Mouse (Mus musculus) E14TG2a.4 (cell line): ENCODE results near the gene Cox4i2.

Experiments
- H3K27me3 ChIP-seq: 2 replicates; pipeline ENCODE4 v1.6.1; 2014; ENCODE audit warnings: low read length, control low read depth; ENCODE audit not compliant: insufficient read depth
- H3K36me3 ChIP-seq: 2 replicates; pipeline ENCODE4 v1.6.1; 2014; ENCODE audit warnings: low read length, control low read depth; ENCODE audit not compliant: insufficient read depth
- H3K4me1 ChIP-seq: replicated peaks from 2 replicates; pipeline ENCODE4 v1.6.1; 2014; ENCODE audit warnings: low read depth, low read length, control low read depth
- H3K4me3 ChIP-seq: replicated peaks from 2 replicates; pipeline ENCODE4 v1.5.1; 2014; ENCODE audit warnings: mild to moderate bottlenecking, low read length
- H3K9me3 ChIP-seq: 2 replicates; pipeline ENCODE4 v1.6.1; 2014; ENCODE audit warnings: low read length, control low read depth
- CTCF ChIP-seq: conservative IDR thresholded peaks from 2 replicates; pipeline ENCODE4 v1.5.1; 2014; ENCODE audit warnings: low read length
- NANOG ChIP-seq: IDR thresholded peaks from 2 replicates; pipeline ENCODE4 v1.6.1; 2014; ENCODE audit warnings: borderline replicate concordance, low read length, mixed read lengths
- POU5F1 ChIP-seq: IDR thresholded peaks from 2 replicates; pipeline ENCODE4 v1.6.1; 2014; ENCODE audit warnings: low read length, borderline replicate concordance

Cox4i2 gene

GRCm38 (mm10) chr2:152781031-152781711, 27.2 kb downstream of the Cox4i2 start:
- Histone ChIP-seq H3K9me3 (no peaks in the 10 kb centered on the region), H3K4me1 (peaks cover 60% of the 10 kb centered on the region), H3K27me3 (no peaks in the 10 kb centered on the region), H3K36me3 (peaks cover 52% of the 10 kb centered on the region), H3K4me3 (no peak overlapping the region)
- TF ChIP-seq CTCF (no peak), POU5F1 (no peak), NANOG (no peak)

GRCm38 (mm10) chr2:152782656-152783055, 28.7 kb downstream of the Cox4i2 start:
- TF ChIP-seq CTCF (no peak), NANOG (no peak), POU5F1 (no peak)
- no peak overlapping the region for H3K4me3 ChIP-seq
- H3K9me3 ChIP-seq: peaks cover 6% of the 10 kb centered on the region; the same call in 1 of the 2 replicates
- peaks cover 53% of the 10 kb centered on the region for H3K4me1 ChIP-seq
- peaks cover 52% of the 10 kb centered on the region for H3K36me3 ChIP-seq
- no peaks in the 10 kb centered on the region for H3K27me3 ChIP-seq

GRCm38 (mm10) chr2:152783241-152783640, 29.3 kb downstream of the Cox4i2 start:
- Histone ChIP-seq H3K4me3 (no peak overlapping the region), H3K36me3 (peaks cover 56% of the 10 kb centered on the region), H3K9me3 (peaks cover 11% of the 10 kb centered on the region; the same call in 1 of the 2 replicates), H3K4me1 (peaks cover 53% of the 10 kb centered on the region), H3K27me3 (no peaks in the 10 kb centered on the region)
- TF ChIP-seq NANOG: no peak
- no peak for TF ChIP-seq POU5F1
- no peak for TF ChIP-seq CTCF

- peaks cover 41% of the 10 kb centered on the region for H3K4me1 ChIP-seq
- peaks cover 25% of the 10 kb centered on the region for H3K9me3 ChIP-seq
- H3K4me3 ChIP-seq: no peak overlapping the region
- H3K36me3 ChIP-seq: peaks cover 67% of the 10 kb centered on the region
- no peak for TF ChIP-seq CTCF
- no peaks in the 10 kb centered on the region for H3K27me3 ChIP-seq
Measured at GRCm38 (mm10) chr2:152784640-152785039, 30.7 kb downstream of the Cox4i2 start.

- Histone ChIP-seq H3K4me3 (peak overlapping the region; percentile 46), H3K36me3 (peaks cover 67% of the 10 kb centered on the region), H3K9me3 (peaks cover 35% of the 10 kb centered on the region), H3K4me1 (peaks cover 30% of the 10 kb centered on the region), H3K27me3 (no peaks in the 10 kb centered on the region)
- TF ChIP-seq CTCF: no peak
- no peak for TF ChIP-seq POU5F1
- TF ChIP-seq NANOG: no peak
Measured at GRCm38 (mm10) chr2:152785446-152786350, 31.7 kb downstream of the Cox4i2 start.

- H3K27me3 ChIP-seq: no peaks in the 10 kb centered on the region
- peaks cover 65% of the 10 kb centered on the region for H3K36me3 ChIP-seq
- H3K4me3 ChIP-seq: no peak overlapping the region
- peaks cover 21% of the 10 kb centered on the region for H3K4me1 ChIP-seq
- peaks cover 36% of the 10 kb centered on the region for H3K9me3 ChIP-seq
- TF ChIP-seq NANOG (no peak), CTCF (no peak), POU5F1 (no peak)
Measured at GRCm38 (mm10) chr2:152787136-152787535, 33.2 kb downstream of the Cox4i2 start.

DNA sequence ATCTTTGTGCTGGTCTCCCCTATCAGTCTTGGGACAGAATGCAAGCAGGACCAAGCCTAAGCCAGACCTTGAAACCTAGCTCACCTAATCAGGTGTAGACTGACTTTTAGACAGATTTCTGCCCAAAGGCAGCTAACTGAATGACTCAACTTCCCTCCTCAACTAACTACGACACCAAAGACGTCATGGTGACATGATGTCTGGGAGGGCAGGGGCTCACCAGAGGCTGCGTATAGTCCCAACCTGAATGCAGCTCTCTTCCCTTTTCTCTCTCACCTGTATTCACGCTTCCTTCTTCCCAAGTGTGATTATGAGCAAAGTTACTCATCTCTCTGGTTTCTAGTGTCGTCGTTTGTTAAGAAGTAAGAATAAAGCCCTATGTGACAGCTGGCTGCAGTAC, 33.6 kb downstream of the Cox4i2 start:
- H3K4me3 ChIP-seq: no peak overlapping the region
- H3K36me3 ChIP-seq: peaks cover 60% of the 10 kb centered on the region
- TF ChIP-seq NANOG: no peak
- no peak for TF ChIP-seq POU5F1
- no peak for TF ChIP-seq CTCF
- peaks cover 21% of the 10 kb centered on the region for H3K4me1 ChIP-seq
- peaks cover 36% of the 10 kb centered on the region for H3K9me3 ChIP-seq
- H3K27me3 ChIP-seq: no peaks in the 10 kb centered on the region

DNA sequence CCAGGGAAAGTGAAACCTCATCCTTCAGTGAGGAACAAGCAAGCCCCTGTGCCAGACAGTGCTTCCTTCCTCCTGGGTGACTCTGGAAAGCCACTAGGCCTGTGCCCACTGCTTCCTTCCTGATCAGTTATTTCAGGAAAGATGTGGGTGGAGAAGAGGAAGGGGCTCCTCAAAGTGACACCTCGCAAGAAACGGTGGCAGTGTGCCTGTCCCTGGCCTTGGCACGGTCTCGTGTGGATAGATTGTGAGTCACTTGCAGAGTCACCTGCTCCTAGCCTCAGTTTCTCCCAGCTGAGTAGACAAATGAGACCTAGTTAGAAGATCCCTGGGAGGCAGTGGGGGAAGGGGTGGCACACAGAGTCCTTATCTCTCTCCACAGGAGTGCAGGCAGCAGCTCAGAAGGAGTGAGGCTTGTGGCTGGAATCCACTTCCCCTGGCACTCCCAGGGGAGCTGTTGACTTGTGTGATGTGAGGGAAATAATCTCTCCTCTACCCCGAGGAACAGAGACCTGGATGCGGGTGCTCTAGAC, 35.0 kb downstream of the Cox4i2 start:
- no peak overlapping the region for H3K4me3 ChIP-seq
- H3K27me3 ChIP-seq: no peaks in the 10 kb centered on the region
- H3K9me3 ChIP-seq: peaks cover 36% of the 10 kb centered on the region
- no peak for TF ChIP-seq CTCF
- H3K4me1 ChIP-seq: peaks cover 35% of the 10 kb centered on the region
- H3K36me3 ChIP-seq: peaks cover 58% of the 10 kb centered on the region
